Mouse (Mus musculus) retina, postnatal 1 day (tissue): Measurements from ENCODE around the gene Psmb4.
A peak's percentile ranks its signal among the peaks of the same experiment; 100 is the strongest.
"Not testable (repeated sequence)": the region's sequence is repeated elsewhere in the genome, so short reads cannot be mapped to it uniquely, and the experiment has no call there.

Source experiments
- DNase-seq: peaks from one replicate; pipeline ENCODE4 v3.0.0-alpha.2; 2012

Psmb4 gene

DNA sequence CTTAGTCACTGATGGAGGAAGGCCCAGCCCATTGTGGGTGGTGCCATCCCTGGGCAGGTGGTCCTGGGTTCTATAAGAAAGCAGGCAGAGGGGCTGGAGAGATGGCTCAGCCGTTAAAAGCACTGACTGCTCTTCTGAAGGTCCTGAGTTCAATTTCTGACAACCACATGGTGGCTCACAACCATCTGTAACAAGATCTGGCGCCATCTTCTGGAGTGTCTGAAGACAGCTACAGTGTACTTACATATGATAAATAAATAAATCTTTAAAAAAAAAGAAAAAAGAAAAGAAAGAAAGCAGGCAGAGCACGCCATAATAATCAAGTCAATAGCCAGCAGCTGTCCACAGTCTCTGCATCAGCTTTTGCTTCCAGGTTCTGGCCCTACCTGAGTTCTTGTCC is 18.0 kb upstream of the Psmb4 start:
- not testable (repeated sequence) for DNase-seq

DNA sequence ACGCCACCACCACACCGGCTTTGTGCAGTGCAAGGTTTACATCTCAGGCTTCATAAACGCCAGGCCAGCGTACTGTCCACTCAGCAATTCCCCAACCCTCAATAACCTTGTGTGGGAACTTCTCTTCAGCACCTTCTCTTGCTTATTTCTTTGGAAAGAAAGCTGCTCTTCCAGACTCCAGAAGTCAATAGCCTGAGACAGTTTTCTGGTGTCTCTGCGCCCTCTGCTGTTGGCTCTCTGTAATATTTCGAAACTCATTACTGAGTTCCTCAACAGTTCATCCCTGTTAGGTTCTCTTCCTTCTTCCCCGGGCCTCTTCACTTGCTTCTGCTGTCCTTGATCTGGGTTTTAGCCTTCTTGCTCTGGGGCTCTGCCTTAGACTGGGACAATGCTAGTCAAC is 16.0 kb upstream of the Psmb4 start:
- peak; percentile 72 for DNase-seq

DNA sequence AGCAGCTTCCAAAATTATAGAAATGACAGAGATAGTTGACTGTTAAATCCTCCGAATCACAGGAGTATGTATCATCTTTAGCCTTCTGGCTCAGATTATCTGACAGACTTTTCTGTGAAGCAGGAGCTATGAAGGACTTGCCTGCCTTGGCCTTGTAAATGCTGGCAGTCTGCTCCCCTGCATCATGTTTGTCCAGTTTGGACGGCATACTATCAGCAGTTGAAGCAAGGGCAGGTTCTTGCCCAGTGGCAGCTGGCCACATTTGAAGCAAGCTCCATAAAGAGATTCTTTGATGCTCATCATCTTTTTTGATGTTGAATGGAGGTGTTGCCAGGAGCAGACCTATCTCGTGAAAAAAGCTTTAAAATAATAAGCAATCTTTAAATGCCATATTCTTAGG is 7.3 kb upstream of the Psmb4 start:
- DNase-seq = no peak

DNA sequence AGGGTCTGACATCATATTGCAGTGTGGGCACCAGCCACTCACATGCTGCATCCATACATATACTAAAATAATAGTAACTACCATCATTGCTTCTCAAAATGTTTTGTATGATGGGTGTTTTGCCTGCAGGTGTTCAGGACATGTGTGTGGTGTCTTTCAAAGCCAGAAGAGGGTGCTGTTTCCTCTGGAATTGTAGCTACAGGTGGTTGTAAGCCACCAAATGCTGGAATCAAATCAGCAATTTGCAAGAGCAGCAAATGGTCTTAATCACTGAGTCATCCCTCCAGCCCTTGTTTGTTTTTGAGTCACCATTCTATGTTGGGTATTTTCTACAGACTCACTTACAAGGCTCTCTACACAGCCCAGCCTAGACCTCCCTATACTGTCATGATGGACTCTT is 1.8 kb upstream of the Psmb4 start:
- peak; percentile 44 for DNase-seq

DNA sequence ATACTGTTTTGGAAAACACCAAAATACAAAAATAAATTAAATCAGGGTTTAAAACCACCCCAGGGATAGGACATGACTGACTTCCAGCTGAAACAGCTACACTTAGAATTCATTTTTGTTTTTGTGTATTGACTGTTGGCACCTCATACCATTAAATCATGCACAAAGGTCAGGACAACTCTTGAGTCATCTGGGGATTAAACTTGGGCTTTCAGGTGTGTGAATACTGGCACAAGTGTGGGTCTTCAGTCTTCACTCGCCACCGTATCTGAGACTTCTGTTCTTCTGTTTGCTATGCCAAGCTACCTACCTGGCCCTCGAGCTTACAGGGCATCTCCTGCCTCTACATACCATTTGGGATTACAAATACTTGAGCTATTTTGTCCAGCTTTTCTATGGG is 4.2 kb downstream of the Psmb4 start:
- DNase-seq = no peak

DNA sequence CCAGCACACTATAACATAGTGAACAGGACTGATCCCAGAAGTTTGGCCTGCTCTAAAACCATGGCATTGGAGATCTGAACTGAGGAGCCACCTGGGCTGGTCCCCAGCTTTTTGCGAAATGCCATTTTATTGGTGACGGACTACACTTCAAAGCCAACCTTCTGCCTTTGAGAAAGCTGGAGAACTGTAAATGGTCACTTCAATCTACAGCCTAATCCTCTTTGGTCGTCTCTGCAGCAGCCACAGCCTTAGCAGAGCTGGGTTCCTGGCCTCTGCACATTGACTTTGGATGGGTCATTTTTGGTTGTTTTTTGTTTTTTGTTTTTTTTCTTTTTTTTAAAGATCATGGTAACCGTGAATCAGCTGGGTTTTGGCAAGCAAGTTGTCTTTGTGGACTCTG is 4.9 kb downstream of the Psmb4 start:
- no peak for DNase-seq

DNA sequence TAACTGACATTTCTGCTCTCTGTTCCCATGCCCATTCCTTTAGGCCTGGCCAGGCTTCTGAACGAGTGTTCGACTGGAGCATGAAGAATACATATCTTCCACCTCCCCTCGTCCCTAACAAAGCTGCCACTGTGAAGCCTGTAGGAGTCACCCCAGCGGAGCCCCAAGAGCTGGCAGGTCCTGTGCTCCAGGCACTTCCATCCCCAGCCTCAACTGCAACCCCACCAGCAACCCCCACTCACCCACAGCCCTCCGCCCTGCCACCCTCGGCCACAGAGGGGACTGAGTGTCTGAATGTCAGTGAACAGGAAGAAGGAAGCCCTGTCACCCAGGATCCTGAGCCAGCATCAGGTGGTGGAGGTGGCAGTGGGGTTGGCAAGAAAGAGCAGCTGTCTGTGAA is 8.1 kb downstream of the Psmb4 start:
- no peak for DNase-seq

DNA sequence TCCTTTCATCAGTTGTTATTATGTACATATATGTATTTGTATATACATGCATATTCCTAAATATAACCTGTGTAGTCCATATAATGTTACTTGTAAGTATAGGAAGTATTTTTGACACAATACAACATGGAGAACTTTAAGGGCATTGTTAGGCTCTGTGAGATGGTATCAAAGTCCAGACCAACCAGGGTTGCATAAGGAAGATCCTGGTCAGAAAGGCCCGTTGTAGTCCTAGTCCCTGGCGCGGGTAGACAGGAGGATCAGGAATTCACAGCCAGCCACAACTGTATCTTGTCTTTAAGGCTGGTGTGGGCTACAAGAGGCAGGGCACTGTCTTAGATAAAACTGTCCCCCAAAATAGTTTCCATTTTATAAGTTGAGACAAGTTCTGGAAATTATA is 17.8 kb downstream of the Psmb4 start:
- DNase-seq = no peak

DNA sequence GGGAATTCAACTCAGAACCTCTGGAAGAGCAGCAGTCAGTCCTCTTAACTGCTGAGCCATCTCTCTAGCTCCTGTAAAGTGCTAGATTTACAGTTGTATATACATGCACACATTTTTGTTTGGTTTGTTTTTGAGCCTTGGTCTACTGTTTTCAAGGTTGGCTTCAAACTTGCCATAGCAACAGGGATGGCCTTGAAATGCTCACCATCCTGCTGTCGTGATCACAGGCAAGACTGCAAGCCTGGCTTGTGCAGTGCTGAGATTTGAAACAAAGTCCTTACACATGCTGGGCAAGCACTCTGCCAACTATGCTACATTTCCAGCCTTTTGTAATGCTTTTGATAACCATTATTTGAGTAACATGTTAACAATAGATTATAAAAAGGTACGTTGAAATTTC is 27.3 kb downstream of the Psmb4 start:
- DNase-seq = no peak

DNA sequence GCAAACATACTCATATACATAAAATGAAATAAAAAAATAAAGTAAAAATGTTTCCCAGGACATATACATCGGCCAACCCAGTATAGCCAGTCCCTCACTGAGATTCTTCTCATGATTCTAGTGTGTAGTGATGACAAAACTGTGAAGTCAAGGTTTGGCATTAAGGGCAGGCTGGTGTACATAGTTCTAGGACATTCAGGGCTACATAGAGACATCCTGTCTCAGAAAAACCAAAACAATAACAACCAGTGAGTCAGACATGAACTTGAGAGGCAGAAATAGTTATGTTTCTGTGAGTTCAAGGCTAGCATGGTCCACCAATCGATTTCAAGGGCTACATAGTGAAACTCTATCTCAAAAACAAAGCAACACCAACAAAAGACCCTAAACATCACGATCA is 34.5 kb downstream of the Psmb4 start:
- no peak for DNase-seq

DNA sequence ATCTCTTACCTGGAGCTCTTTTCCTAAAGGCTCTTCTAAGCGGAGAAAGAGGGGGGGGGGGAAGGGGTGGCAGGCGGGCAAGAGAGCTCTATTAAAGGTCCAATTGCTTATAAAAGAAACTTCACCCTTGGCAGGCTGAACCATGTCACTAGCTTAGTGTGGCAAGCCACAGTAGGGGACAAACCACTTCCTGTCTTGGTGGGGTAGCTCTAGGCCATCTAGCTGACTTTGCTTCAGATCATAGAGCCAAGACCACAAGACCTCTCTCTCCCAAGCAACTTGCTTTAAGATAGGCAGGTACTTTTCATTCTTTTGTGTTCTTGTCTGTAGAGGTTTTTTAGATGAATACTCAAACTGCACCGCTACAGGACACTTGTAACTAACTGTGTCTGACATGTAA is 35.0 kb downstream of the Psmb4 start:
- no peak for DNase-seq

DNA sequence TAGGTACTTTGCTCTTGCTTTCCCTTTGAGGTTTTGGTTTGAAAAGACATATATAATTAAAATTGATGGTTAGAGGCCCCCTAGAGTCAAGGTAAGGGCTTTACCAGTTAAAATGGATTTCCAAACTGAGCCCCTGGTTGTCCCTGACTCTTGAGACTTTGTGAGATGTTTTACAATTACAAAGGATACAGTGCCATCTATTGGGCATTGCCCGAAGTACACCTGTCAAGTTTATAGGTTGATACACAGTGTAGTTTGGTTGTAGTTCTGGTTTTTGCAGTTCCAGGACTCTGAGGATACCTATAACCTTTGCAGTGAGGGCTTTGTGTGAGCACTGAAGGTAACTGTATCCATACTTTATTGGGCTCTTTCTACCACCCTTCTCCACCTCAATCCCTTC is 37.4 kb downstream of the Psmb4 start:
- peak; percentile 82 for DNase-seq

DNA sequence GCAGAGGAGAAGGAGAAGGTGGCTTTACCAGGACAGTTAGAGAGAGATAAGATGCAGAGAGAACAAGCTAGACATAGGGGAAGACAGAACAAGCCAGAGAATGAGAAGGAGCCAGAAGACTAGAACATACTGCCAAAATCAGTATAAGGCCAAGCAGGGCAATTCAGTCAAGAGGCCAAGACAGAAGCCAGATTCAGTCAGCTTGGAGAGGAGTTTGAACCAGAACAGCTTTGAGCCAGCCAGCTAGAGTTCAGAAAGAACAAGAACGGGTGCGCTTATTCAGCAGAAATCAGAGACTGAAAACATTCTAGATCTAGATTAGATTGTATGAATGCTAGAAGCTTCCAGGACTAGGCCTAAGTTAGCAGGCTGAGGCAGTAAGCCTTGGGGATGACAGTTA is 39.4 kb downstream of the Psmb4 start:
- DNase-seq = no peak

DNA sequence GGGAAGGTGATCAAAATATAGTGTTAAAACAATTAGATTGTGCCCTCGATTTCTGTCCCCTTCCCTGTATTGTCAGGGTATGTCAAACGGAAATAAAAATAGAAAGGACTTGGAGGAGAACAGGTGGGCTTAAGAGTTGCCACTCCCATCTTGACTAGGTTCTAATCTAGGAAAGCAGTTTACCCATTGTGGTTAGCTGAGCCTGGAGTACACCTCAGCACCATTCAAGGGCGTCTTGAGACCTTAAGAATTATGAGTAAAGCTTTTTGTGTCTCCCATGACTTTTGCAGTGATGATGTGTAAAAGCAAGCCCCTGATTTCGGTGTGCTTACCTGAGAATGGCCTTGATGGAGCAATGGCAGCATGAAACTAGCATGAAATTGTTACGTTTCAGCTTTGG is 47.7 kb downstream of the Psmb4 start:
- no peak for DNase-seq

DNA sequence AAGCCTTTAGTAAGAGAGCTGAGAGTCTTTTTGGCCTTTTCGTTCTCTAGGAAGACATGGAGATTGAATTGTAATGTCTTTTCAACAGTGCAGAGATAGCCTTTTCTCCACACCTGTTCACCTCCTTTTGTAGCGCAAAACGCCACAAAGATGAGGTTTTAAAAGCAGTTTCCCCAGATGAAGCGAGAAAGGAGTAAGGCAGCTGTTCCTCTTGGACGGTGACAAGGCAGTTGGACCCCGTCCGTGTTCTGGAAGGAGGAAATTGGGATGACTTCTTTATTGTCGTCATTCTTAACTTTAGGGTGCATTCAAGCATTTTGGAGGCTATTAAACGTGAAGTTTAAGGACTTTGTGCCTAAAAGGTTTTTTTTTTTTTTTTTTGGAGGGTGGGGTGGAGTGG is 48.1 kb downstream of the Psmb4 start:
- DNase-seq = no peak

DNA sequence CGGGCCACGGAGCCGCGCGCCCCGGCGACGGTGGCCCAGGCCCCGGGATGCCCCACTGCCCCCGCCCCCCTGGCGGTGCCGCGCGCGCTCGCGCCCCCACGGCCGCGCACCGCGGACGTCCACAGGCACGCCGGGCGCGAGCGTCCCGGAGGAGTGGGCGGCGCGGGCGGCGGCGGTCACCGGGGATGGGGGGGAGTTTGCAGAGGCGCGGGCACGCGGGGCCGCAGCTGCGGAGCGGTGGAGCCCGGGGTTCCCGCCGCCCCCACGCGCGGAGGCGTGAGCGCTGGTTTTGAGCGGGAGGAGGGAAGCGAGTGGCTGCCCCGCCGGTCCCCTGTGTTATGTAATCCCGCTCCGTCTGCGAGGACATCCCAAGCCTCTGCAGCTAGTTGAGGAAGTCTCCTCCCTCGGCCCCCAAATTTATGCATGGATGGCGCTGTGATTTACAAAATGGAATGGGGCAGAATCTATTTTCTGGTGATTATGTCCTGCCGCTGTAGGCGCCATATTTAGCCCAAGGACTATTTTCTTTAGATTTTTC is 48.7 kb downstream of the Psmb4 start:
- peak; percentile 91 for DNase-seq

DNA sequence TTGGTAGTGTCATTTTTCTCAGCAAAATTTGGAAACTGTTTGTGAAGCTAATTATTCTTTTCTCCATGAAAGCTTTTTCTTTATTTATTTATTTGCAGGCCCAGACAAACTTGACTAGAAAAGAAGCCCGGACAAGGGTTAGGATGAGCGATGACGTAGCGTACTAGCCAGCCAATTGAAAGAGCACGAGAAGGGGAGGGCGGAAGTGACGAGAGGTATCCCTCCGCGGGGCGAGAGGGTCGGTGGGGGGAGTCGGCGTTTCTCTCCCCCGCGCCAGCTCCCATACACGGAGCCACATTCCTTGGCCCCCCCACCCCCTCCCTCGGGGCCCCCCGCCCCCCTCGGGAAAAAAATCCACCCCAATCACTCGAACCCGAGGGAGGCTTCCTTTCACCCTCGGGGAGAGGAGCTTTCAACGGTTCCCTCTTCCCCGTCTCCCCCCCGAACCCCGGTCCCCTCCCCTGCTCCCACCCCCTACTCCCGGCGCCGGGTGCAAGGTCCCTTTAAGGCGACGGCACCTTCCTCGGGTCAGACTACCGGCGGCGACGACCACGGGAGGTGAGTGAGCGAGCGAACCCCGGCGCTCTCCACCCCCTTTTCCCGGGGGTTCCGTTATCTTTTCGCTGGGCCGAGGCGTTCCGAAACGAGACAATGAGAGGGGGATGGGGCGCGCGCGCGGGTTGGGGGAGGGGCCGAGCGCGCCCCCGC is 49.4 kb downstream of the Psmb4 start, which contains the start of gene Pogz:
Pogz (plus strand) TSS at position 385 of the 708 bp plus-strand sequence.
- peak; percentile 99 for DNase-seq

DNA sequence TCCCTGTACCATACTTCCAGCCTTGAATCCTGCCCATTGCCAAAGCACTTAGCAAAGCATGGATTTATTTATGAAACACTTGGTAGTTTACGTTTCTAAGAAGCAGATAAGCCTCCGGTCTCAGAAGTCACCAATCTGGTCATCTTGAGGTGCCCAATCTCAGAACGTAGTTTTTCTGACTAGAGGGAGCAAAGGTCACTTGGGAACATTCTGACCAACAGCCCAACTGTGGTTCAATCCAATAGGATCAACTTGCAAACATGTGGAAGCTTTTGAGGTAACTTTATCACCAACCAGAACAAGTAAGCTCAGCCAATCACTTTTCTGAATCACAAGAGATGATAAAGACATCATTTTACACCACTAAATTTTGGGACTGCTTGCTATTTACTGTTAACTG is 51.4 kb downstream of the Psmb4 start:
- DNase-seq = no peak
